Mouse (Mus musculus) small intestine, adult 2 months (tissue): ENCODE measurements around the gene Nme2. TPM values are rescaled to one million over a fixed set of nuclear protein-coding genes. Genes with fewer than 3 reads are reported as not detected.

Source experiments
- H3K27ac ChIP-seq: fragments of 200-500 bp; 2 replicates; pipeline ENCODE4 v1.5.1; 2012; ENCODE audit warnings: low read depth, low read length, control low read depth, inconsistent platforms; ENCODE audit not compliant: insufficient read depth
- H3K27me3 ChIP-seq: fragments of 200-500 bp; 2 replicates; pipeline ENCODE4 v1.6.1; 2012; ENCODE audit warnings: mild to moderate bottlenecking, moderate library complexity, low read length, inconsistent platforms; ENCODE audit not compliant: control insufficient read depth, insufficient read depth
- H3K36me3 ChIP-seq: fragments of 200-500 bp; 2 replicates; pipeline ENCODE4 v1.6.1; 2012; ENCODE audit warnings: mild to moderate bottlenecking, low read length, control low read depth, inconsistent platforms; ENCODE audit not compliant: control insufficient read depth, insufficient read depth
- H3K4me1 ChIP-seq: fragments of 200-500 bp; 2 replicates; pipeline ENCODE4 v1.6.1; 2012; ENCODE audit warnings: low read length, inconsistent platforms, mixed read lengths; ENCODE audit not compliant: control insufficient read depth, insufficient read depth, insufficient read length
- H3K4me3 ChIP-seq: fragments of 200-500 bp; 2 replicates; pipeline ENCODE4 v1.5.1; 2012; ENCODE audit warnings: low read depth, mild to moderate bottlenecking, control low read depth, inconsistent platforms, low read length, moderate library complexity
- CTCF ChIP-seq: fragments of 200-500 bp; IDR thresholded peaks from 2 replicates; pipeline ENCODE4 v1.5.1; 2012; ENCODE audit warnings: low read depth, mild to moderate bottlenecking, control low read depth, inconsistent platforms, low read length, moderate library complexity, mixed read lengths; ENCODE audit not compliant: insufficient replicate concordance, insufficient read length; ENCODE audit errors: extremely low read depth
- POLR2A ChIP-seq: fragments of 200-500 bp; IDR thresholded peaks from 2 replicates; pipeline ENCODE4 v1.6.1; 2012; ENCODE audit warnings: low read depth, mild to moderate bottlenecking, control low read depth, inconsistent platforms, low read length, moderate library complexity
- WGBS: fragments of 180-500 bp; shearing (Covaris S2); methylation state at CpG from one replicate; pipeline ENCODE4 v1.1.7; 2018; 5-methylcytosine and 5-hydroxymethylcytosine counted together
- polyA plus RNA-seq: library from polyadenylated mRNA; depleted of rRNA; stranded (reverse); fragments of >200 nt; gene quantifications from 2 replicates; pipeline ENCODE4 v1.2.3, GENCODE M21; 2012; rRNA removed

Nme2 gene
- polyA plus RNA-seq = 104 and 114 TPM in 2 replicates

- H3K4me1 ChIP-seq = peaks cover 9% of the 10 kb centered on the region
- peaks cover 13% of the 10 kb centered on the region for H3K36me3 ChIP-seq
- H3K27me3 ChIP-seq = no peaks in the 10 kb centered on the region
- peak within 1 kb of the TSS; percentile 73 for H3K27ac ChIP-seq
- H3K4me3 ChIP-seq = peak within 1 kb of the TSS; percentile 80
- TF ChIP-seq POLR2A (no peak), CTCF (no peak)
- 1% methylated on average over 6 of the region's 6 CpGs for WGBS
Observed at GRCm38 (mm10) chr11:93956159-93956558, at the start of gene Nme2. Gene Nme2, minus strand, starts transcription at chr11:93956259.

DNA sequence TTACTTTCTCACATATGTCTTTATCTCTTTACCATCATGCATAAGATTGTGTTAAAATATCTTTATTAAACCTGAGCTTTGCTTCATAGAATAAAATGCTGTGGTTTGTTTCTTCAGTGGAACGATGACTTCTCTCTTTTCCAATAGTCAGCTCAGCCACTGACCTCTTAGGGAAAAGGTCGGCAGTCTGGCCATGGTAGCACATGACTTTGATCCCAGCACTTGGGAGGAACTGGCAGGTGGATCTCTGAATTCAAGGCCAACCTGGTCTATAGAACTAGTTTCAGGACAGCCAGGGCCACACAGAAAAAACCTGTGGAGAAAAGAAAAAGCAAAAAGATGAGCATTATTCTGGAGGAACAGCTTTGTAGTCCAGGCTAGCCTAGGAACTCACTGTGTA is 47.3 kb upstream of the Nme2 start:
- no peak overlapping the region for H3K4me3 ChIP-seq
- H3K27ac ChIP-seq = no peak overlapping the region
- no peaks in the 10 kb centered on the region for H3K4me1 ChIP-seq
- TF ChIP-seq CTCF (no peak), POLR2A (no peak)
- 75% methylated on average over 2 of the region's 2 CpGs for WGBS
- H3K27me3 ChIP-seq = no peaks in the 10 kb centered on the region
- H3K36me3 ChIP-seq = no peaks in the 10 kb centered on the region

DNA sequence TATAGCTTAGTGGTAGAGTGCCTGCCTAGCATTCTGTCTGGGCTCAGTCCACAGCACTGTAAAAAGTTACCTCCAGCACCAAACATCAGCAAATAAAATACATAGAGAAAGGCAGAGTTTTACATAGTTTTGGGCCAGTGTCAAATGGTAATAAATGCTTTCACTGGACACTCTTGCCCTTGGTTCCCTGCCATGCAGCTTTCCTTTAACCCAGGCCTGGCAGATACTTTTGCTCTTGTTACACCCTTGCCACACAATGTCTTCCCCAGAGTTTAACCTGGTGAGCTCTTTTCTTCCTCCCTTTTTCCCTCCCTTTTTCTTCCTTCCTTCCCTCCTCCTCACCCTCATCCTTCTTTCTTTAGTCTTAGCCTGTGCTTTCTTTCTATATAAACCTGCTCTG is 43.2 kb upstream of the Nme2 start:
- Histone ChIP-seq H3K27me3 (no peaks in the 10 kb centered on the region), H3K4me3 (no peak overlapping the region), H3K27ac (no peak overlapping the region), H3K4me1 (peaks cover 2% of the 10 kb centered on the region; the same call in 1 of the 2 replicates), H3K36me3 (no peaks in the 10 kb centered on the region)
- TF ChIP-seq CTCF (no peak), POLR2A (no peak)

GRCm38 (mm10) chr11:93997141-93997775 is 41.2 kb upstream of the Nme2 start:
- peaks cover 2% of the 10 kb centered on the region; the same call in 1 of the 2 replicates for H3K4me1 ChIP-seq
- H3K36me3 ChIP-seq = no peaks in the 10 kb centered on the region
- 9% methylated on average over 13 of the region's 13 CpGs for WGBS
- peak overlapping the region; percentile 72 for H3K4me3 ChIP-seq
- H3K27me3 ChIP-seq = no peaks in the 10 kb centered on the region
- H3K27ac ChIP-seq = peak overlapping the region; percentile 90
- TF ChIP-seq CTCF (no peak), POLR2A (peak; percentile 35; the same call in 1 of the 2 replicates)

GRCm38 (mm10) chr11:93996306-93997140 is 40.5 kb upstream of the Nme2 start:
- H3K27ac ChIP-seq = peak overlapping the region; percentile 90
- TF ChIP-seq POLR2A (no peak), CTCF (0 out of 2 replicates have a peak, but pooled peaks have one; percentile 5)
- peaks cover 2% of the 10 kb centered on the region; the same call in 1 of the 2 replicates for H3K4me1 ChIP-seq
- H3K27me3 ChIP-seq = no peaks in the 10 kb centered on the region
- H3K36me3 ChIP-seq = no peaks in the 10 kb centered on the region
- WGBS = under 1% methylated on average over 58 of the region's 58 CpGs
- H3K4me3 ChIP-seq = peak overlapping the region; percentile 72

DNA sequence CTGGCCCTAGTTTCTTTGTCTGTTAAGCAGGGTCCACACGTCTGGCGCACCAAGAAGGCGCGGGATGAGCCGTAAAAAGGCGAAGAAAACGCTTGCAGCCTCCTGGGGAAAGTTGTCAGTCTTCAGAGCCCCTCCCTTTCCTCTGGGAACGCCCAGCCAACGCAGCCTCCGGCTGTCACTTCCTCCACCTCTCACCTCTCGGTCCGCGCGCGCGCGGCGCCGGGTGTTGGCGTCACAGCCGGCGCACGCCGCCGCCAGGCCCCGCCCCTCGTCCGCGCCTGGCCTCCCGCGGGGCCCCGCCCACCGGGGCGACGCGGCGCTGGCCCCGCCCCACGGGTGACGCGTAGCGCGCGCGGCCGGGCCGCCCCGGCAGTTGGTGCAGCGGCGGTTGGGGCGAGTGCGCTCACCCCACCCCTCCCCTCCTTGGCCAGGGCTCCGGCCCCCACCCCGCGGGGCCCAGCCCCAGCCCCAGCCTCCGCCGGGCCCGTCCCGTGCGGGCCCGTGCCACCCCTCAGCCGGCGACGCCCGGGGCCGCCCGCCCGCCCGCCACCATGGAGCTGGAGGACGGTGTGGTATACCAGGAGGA is 39.8 kb upstream of the Nme2 start, which contains the start of gene Spag9:
Gene Spag9 (plus strand): TSS at position 372 of the 586 bp plus-strand sequence.
- under 1% methylated on average over 69 of the region's 70 CpGs for WGBS
- Histone ChIP-seq H3K27ac (peak within 1 kb of the TSS; percentile 100), H3K36me3 (no peaks in the 10 kb centered on the region), H3K27me3 (no peaks in the 10 kb centered on the region), H3K4me1 (peaks cover 2% of the 10 kb centered on the region; the same call in 1 of the 2 replicates), H3K4me3 (peak within 1 kb of the TSS; percentile 81)
- TF ChIP-seq CTCF (no peak), POLR2A (peak; percentile 81)

DNA sequence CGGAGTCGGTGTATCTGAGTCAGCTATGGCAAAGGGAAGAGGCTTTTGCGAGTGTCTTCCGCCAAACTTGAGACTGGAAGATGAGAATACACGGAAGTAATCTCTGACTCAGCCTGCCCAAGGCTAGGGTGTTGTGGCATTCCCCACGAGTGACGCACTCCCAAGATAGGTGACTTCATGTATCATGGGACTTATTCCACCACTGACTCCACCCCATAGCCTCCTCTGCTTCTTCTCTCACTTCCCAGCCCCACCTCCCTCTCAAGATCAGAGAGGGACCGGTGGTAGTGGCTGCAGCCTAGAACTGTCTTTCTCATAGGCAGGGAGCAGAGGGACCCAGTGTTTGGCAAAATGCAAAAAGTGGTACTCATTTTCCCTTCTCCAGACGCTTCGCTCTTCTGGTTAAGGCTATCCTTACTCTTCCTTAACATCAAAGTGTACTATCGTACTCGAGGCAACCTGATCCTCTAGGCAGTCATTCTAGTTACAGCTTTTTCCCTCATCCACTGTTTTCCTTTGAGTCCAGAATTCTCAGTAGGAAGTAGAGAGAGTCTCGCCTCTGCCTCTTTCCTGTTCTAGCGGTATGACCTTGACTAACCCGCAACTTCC is 39.2 kb upstream of the Nme2 start:
- Histone ChIP-seq H3K27me3 (no peaks in the 10 kb centered on the region), H3K4me1 (peaks cover 2% of the 10 kb centered on the region; the same call in 1 of the 2 replicates), H3K27ac (peak overlapping the region; percentile 100), H3K4me3 (peak overlapping the region; percentile 81), H3K36me3 (no peaks in the 10 kb centered on the region)
- TF ChIP-seq CTCF (no peak), POLR2A (peak; percentile 65; the same call in 1 of the 2 replicates)
- under 1% methylated on average over 15 of the region's 15 CpGs for WGBS
